Mouse (Mus musculus) neural tube, embryonic 12.5 days (tissue): Measurements from ENCODE around the gene Dapl1. TPM values are rescaled to one million over a fixed set of nuclear protein-coding genes. Genes with fewer than 3 reads are reported as not detected.

Source experiments
- ATAC-seq: fragments of 200-750 bp; cut with Nextera tagmentation; 2 replicates; pipeline ENCODE4 v1.8.0; 2017; ENCODE audit warnings: low read depth, mild to moderate bottlenecking, moderate TSS enrichment, moderate library complexity; ENCODE audit not compliant: low FRiP score
- H3K27ac ChIP-seq: fragments of 300-500 bp; sonication (generic); 2 replicates; pipeline ENCODE4 v1.5.1; 2016
- H3K27me3 ChIP-seq: fragments of 300-500 bp; sonication (generic); replicated peaks from 2 replicates; pipeline ENCODE4 v1.6.1; 2016; ENCODE audit warnings: mild to moderate bottlenecking
- H3K36me3 ChIP-seq: fragments of 300-500 bp; sonication (generic); 2 replicates; pipeline ENCODE4 v1.6.1; 2016; ENCODE audit warnings: mild to moderate bottlenecking
- H3K4me1 ChIP-seq: fragments of 300-500 bp; sonication (generic); 2 replicates; pipeline ENCODE4 v1.6.1; 2016
- H3K4me2 ChIP-seq: fragments of 300-500 bp; sonication (generic); replicated peaks from 2 replicates; pipeline ENCODE4 v1.6.1; 2016; ENCODE audit warnings: mild to moderate bottlenecking
- H3K4me3 ChIP-seq: fragments of 300-500 bp; sonication (generic); 2 replicates; pipeline ENCODE4 v1.5.1; 2016
- H3K9ac ChIP-seq: fragments of 300-500 bp; sonication (generic); 2 replicates; pipeline ENCODE4 v1.6.1; 2016; ENCODE audit warnings: mild to moderate bottlenecking
- H3K9me3 ChIP-seq: fragments of 300-500 bp; sonication (generic); 2 replicates; pipeline ENCODE4 v1.6.1; 2016; ENCODE audit warnings: mild to moderate bottlenecking
- WGBS: fragments of 180-500 bp; shearing (Covaris S2); methylation state at CpG from one replicate; pipeline ENCODE4 v1.1.7; 2016; 5-methylcytosine and 5-hydroxymethylcytosine counted together
- polyA plus RNA-seq: library from polyadenylated mRNA; unstranded; fragments of >200 nt; fragmentation: Nextera tagmentation; extraction: Ambion mirVana; gene quantifications from 2 replicates; pipeline ENCODE4 v1.2.1, GENCODE M21; 2016

The Dapl1 gene
- polyA plus RNA-seq, 1 experiment from 2014 or later: not detected

GRCm38 (mm10) chr2:59462086-59462485 is 22.4 kb upstream of the Dapl1 start:
- H3K9me3 ChIP-seq: peaks cover 7% of the 10 kb centered on the region; the same call in 1 of the 2 replicates
- H3K4me3 ChIP-seq: no peak overlapping the region
- no peaks in the 10 kb centered on the region for H3K27me3 ChIP-seq
- no peaks in the 10 kb centered on the region for H3K36me3 ChIP-seq
- no peak overlapping the region for H3K9ac ChIP-seq
- H3K27ac ChIP-seq: no peak overlapping the region
- WGBS: 90% methylated on average over 6 of the region's 6 CpGs
- H3K4me1 ChIP-seq: no peaks in the 10 kb centered on the region
- H3K4me2 ChIP-seq: no peak overlapping the region
- ATAC-seq: no peak

- Histone ChIP-seq H3K9me3 (peaks cover 7% of the 10 kb centered on the region; the same call in 1 of the 2 replicates), H3K36me3 (no peaks in the 10 kb centered on the region), H3K9ac (no peak overlapping the region), H3K4me1 (no peaks in the 10 kb centered on the region), H3K27me3 (no peaks in the 10 kb centered on the region), H3K4me3 (no peak overlapping the region), H3K27ac (no peak overlapping the region), H3K4me2 (no peak overlapping the region)
- 76% methylated on average over 12 of the region's 12 CpGs for WGBS
- ATAC-seq: no peak
Observed at GRCm38 (mm10) chr2:59463428-59464182, 20.8 kb upstream of the Dapl1 start.

GRCm38 (mm10) chr2:59465671-59466070 is 18.8 kb upstream of the Dapl1 start:
- H3K27ac ChIP-seq: no peak overlapping the region
- H3K9ac ChIP-seq: no peak overlapping the region
- no peak overlapping the region for H3K4me3 ChIP-seq
- no peaks in the 10 kb centered on the region for H3K27me3 ChIP-seq
- H3K4me1 ChIP-seq: no peaks in the 10 kb centered on the region
- no peaks in the 10 kb centered on the region for H3K36me3 ChIP-seq
- no peaks in the 10 kb centered on the region for H3K9me3 ChIP-seq
- WGBS: 49% methylated on average over 5 of the region's 5 CpGs
- no peak overlapping the region for H3K4me2 ChIP-seq
- no peak for ATAC-seq

GRCm38 (mm10) chr2:59466358-59466757 is 18.1 kb upstream of the Dapl1 start:
- 80% methylated on average over 5 of the region's 5 CpGs for WGBS
- no peak for ATAC-seq
- Histone ChIP-seq H3K4me3 (no peak overlapping the region), H3K9me3 (no peaks in the 10 kb centered on the region), H3K4me2 (no peak overlapping the region), H3K36me3 (no peaks in the 10 kb centered on the region), H3K27me3 (no peaks in the 10 kb centered on the region), H3K9ac (no peak overlapping the region), H3K27ac (no peak overlapping the region), H3K4me1 (no peaks in the 10 kb centered on the region)

- H3K9ac ChIP-seq: no peak overlapping the region
- no peaks in the 10 kb centered on the region for H3K27me3 ChIP-seq
- H3K4me1 ChIP-seq: no peaks in the 10 kb centered on the region
- H3K4me2 ChIP-seq: no peak overlapping the region
- no peaks in the 10 kb centered on the region for H3K9me3 ChIP-seq
- no peaks in the 10 kb centered on the region for H3K36me3 ChIP-seq
- H3K27ac ChIP-seq: no peak overlapping the region
- H3K4me3 ChIP-seq: no peak overlapping the region
- no peak for ATAC-seq
- 69% methylated on average over 4 of the region's 4 CpGs for WGBS
Observed at GRCm38 (mm10) chr2:59467085-59467484, 17.4 kb upstream of the Dapl1 start.

GRCm38 (mm10) chr2:59467976-59468375 is 16.5 kb upstream of the Dapl1 start:
- Histone ChIP-seq H3K27ac (no peak overlapping the region), H3K4me3 (no peak overlapping the region), H3K4me1 (no peaks in the 10 kb centered on the region), H3K27me3 (no peaks in the 10 kb centered on the region), H3K9me3 (no peaks in the 10 kb centered on the region), H3K4me2 (no peak overlapping the region), H3K36me3 (no peaks in the 10 kb centered on the region), H3K9ac (no peak overlapping the region)
- WGBS: 92% methylated on average over 6 of the region's 6 CpGs
- ATAC-seq: no peak

GRCm38 (mm10) chr2:59469590-59470245 is 14.7 kb upstream of the Dapl1 start:
- Histone ChIP-seq H3K9me3 (no peaks in the 10 kb centered on the region), H3K27me3 (no peaks in the 10 kb centered on the region), H3K4me3 (no peak overlapping the region), H3K27ac (no peak overlapping the region), H3K4me2 (no peak overlapping the region), H3K36me3 (no peaks in the 10 kb centered on the region), H3K9ac (no peak overlapping the region), H3K4me1 (no peaks in the 10 kb centered on the region)
- WGBS: 65% methylated on average over 8 of the region's 8 CpGs
- ATAC-seq: no peak

GRCm38 (mm10) chr2:59470326-59471031 is 14.0 kb upstream of the Dapl1 start:
- no peak overlapping the region for H3K27ac ChIP-seq

GRCm38 (mm10) chr2:59471051-59471948 is 13.2 kb upstream of the Dapl1 start:
- Histone ChIP-seq H3K27me3 (no peaks in the 10 kb centered on the region), H3K4me3 (no peak overlapping the region), H3K9ac (no peak overlapping the region), H3K4me2 (no peak overlapping the region), H3K9me3 (no peaks in the 10 kb centered on the region), H3K4me1 (no peaks in the 10 kb centered on the region), H3K36me3 (no peaks in the 10 kb centered on the region), H3K27ac (no peak overlapping the region)
- no peak for ATAC-seq
- WGBS: 60% methylated on average over 15 of the region's 15 CpGs

More at GRCm38 (mm10) chr2:59470326-59471031, 14.0 kb upstream of the Dapl1 start:
- Histone ChIP-seq H3K4me3 (no peak overlapping the region), H3K4me1 (no peaks in the 10 kb centered on the region), H3K36me3 (no peaks in the 10 kb centered on the region), H3K9ac (no peak overlapping the region), H3K27me3 (no peaks in the 10 kb centered on the region), H3K9me3 (no peaks in the 10 kb centered on the region), H3K4me2 (no peak overlapping the region)
- ATAC-seq: no peak
- WGBS: 71% methylated on average over 11 of the region's 11 CpGs

- no peaks in the 10 kb centered on the region for H3K9me3 ChIP-seq
- no peaks in the 10 kb centered on the region for H3K4me1 ChIP-seq
- no peak overlapping the region for H3K9ac ChIP-seq
- H3K4me3 ChIP-seq: no peak overlapping the region
- H3K36me3 ChIP-seq: no peaks in the 10 kb centered on the region
- no peak overlapping the region for H3K4me2 ChIP-seq
- H3K27ac ChIP-seq: no peak overlapping the region
- 95% methylated on average over 4 of the region's 4 CpGs for WGBS
- no peaks in the 10 kb centered on the region for H3K27me3 ChIP-seq
- ATAC-seq: no peak
Observed at GRCm38 (mm10) chr2:59474336-59474735, 10.1 kb upstream of the Dapl1 start.

- no peak overlapping the region for H3K4me3 ChIP-seq
- no peak overlapping the region for H3K9ac ChIP-seq
- H3K27me3 ChIP-seq: no peaks in the 10 kb centered on the region
- 69% methylated on average over 2 of the region's 2 CpGs for WGBS
- H3K9me3 ChIP-seq: no peaks in the 10 kb centered on the region
- no peaks in the 10 kb centered on the region for H3K4me1 ChIP-seq
- H3K4me2 ChIP-seq: no peak overlapping the region
- H3K27ac ChIP-seq: no peak overlapping the region
- H3K36me3 ChIP-seq: no peaks in the 10 kb centered on the region
- ATAC-seq: no peak
Observed at GRCm38 (mm10) chr2:59485080-59485479, 627 bp downstream of the Dapl1 start.
